Mouse (Mus musculus): ENCODE measurements around the gene Rin3.

GRCm38 (mm10) chr12:102345031-102345815 lies 62.4 kb downstream of the Rin3 start:
- no peak for TF ChIP-seq CTCF (IDR thresholded peaks at IDR 0.05; ENCODE audit: extremely low read depth, insufficient read depth, low read length)
- no peak for TF ChIP-seq POLR2A (IDR thresholded peaks at IDR 0.05; ENCODE audit: extremely low read depth, insufficient read depth, low read length)

Data from cortical plate, adult 2 months (tissue).